Mouse (Mus musculus): ENCODE data around the gene Gnb1. TPM values are rescaled to one million over a fixed set of nuclear protein-coding genes. Genes with fewer than 3 reads are reported as not detected.
A peak's percentile ranks its signal among the peaks of the same experiment; 100 is the strongest.

The Gnb1 gene
- total RNA-seq, 2 experiments from 2014 or later = 48.8 to 75.8 TPM

GRCm38 (mm10) chr4:155573876-155574275, 82.7 kb downstream of the Gnb1 start:
- no peak for TF ChIP-seq CTCF (IDR thresholded peaks at IDR 0.05)
- no peak overlapping the region for H3K4me3 ChIP-seq
- DNase-seq = no peak
- H3K27ac ChIP-seq = peak overlapping the region; percentile 92
- intact Hi-C loops (cut with DNase I) = no loop called here

GRCm38 (mm10) chr4:155574931-155575330, 83.8 kb downstream of the Gnb1 start:
- DNase-seq = peak; percentile 72
- intact Hi-C loops (cut with DNase I) = no loop called here
- Histone ChIP-seq H3K27ac (peak overlapping the region; percentile 92), H3K4me3 (peak overlapping the region; percentile 38)
- TF ChIP-seq CTCF (IDR thresholded peaks at IDR 0.05) = no peak

- Histone ChIP-seq H3K4me3 (no peak overlapping the region), H3K27ac (peak overlapping the region; percentile 92)
- TF ChIP-seq CTCF (IDR thresholded peaks at IDR 0.05) = no peak
- intact Hi-C loops (cut with DNase I) = no loop called here
- DNase-seq = no peak
Measured at GRCm38 (mm10) chr4:155575521-155575920, 84.4 kb downstream of the Gnb1 start.

GRCm38 (mm10) chr4:155577132-155577531, 86.0 kb downstream of the Gnb1 start:
- intact Hi-C loops (cut with DNase I) = no loop called here
- DNase-seq = peak; percentile 77
- TF ChIP-seq CTCF (IDR thresholded peaks at IDR 0.05) = no peak
- H3K27ac ChIP-seq = peak overlapping the region; percentile 92
- H3K4me3 ChIP-seq = no peak overlapping the region; the same call in 1 of the 2 replicates

GRCm38 (mm10) chr4:155577741-155578140, 86.6 kb downstream of the Gnb1 start:
- intact Hi-C loops (cut with DNase I) = no loop called here
- TF ChIP-seq CTCF (IDR thresholded peaks at IDR 0.05) = no peak
- no peak for DNase-seq
- H3K4me3 ChIP-seq = peak overlapping the region; percentile 43
- H3K27ac ChIP-seq = peak overlapping the region; percentile 92

GRCm38 (mm10) chr4:155578336-155579125, 87.4 kb downstream of the Gnb1 start:
- intact Hi-C loops (cut with DNase I) = no loop called here
- peak; percentile 93 for DNase-seq
- TF ChIP-seq CTCF (IDR thresholded peaks at IDR 0.05) = no peak
- peak overlapping the region; percentile 92 for H3K27ac ChIP-seq
- H3K4me3 ChIP-seq = peak overlapping the region; percentile 43

GRCm38 (mm10) chr4:155580420-155580819, 89.3 kb downstream of the Gnb1 start:
- H3K27ac ChIP-seq = no peak overlapping the region
- TF ChIP-seq CTCF (IDR thresholded peaks at IDR 0.05) = peak; percentile 87
- peak; percentile 66 for DNase-seq
- intact Hi-C loops (cut with DNase I) = loop anchor here (1.0 kb wide), 1 partner anchor 99 kb away; no protein-coding TSS in a partner anchor
- H3K4me3 ChIP-seq = no peak overlapping the region

- H3K4me3 ChIP-seq = no peak overlapping the region
- no peak overlapping the region for H3K27ac ChIP-seq
- DNase-seq = no peak
- intact Hi-C loops (cut with DNase I) = no loop called here
- no peak for TF ChIP-seq CTCF (IDR thresholded peaks at IDR 0.05)
Measured at GRCm38 (mm10) chr4:155582279-155582905, 91.2 kb downstream of the Gnb1 start.

- no peak overlapping the region for H3K4me3 ChIP-seq
- intact Hi-C loops (cut with DNase I) = no loop called here
- H3K27ac ChIP-seq = peak overlapping the region; percentile 2; the same call in 1 of the 2 replicates
- no peak for TF ChIP-seq CTCF (IDR thresholded peaks at IDR 0.05)
- no peak for DNase-seq
Measured at GRCm38 (mm10) chr4:155589356-155589755, 98.2 kb downstream of the Gnb1 start.

GRCm38 (mm10) chr4:155591012-155591719, 100.0 kb downstream of the Gnb1 start:
- DNase-seq = no peak
- intact Hi-C loops (cut with DNase I) = no loop called here

GRCm38 (mm10) chr4:155593780-155594179, 102.6 kb downstream of the Gnb1 start:
- no peak for TF ChIP-seq CTCF (IDR thresholded peaks at IDR 0.05)
- DNase-seq = no peak
- intact Hi-C loops (cut with DNase I) = no loop called here
- H3K27ac ChIP-seq = no peak overlapping the region
- no peak overlapping the region for H3K4me3 ChIP-seq

More at GRCm38 (mm10) chr4:155591012-155591719, 100.0 kb downstream of the Gnb1 start:
- no peak for TF ChIP-seq CTCF (IDR thresholded peaks at IDR 0.05)
- no peak overlapping the region for H3K4me3 ChIP-seq
- H3K27ac ChIP-seq = no peak overlapping the region

GRCm38 (mm10) chr4:155595777-155596176, 104.6 kb downstream of the Gnb1 start:
- no peak overlapping the region for H3K27ac ChIP-seq
- no peak overlapping the region for H3K4me3 ChIP-seq
- TF ChIP-seq CTCF (IDR thresholded peaks at IDR 0.05) = no peak
- DNase-seq = no peak
- intact Hi-C loops (cut with DNase I) = no loop called here

GRCm38 (mm10) chr4:155596606-155597005, 105.4 kb downstream of the Gnb1 start:
- H3K4me3 ChIP-seq = no peak overlapping the region
- intact Hi-C loops (cut with DNase I) = no loop called here
- DNase-seq = no peak
- no peak for TF ChIP-seq CTCF (IDR thresholded peaks at IDR 0.05)
- no peak overlapping the region for H3K27ac ChIP-seq

Measured in gastrocnemius, adult 2 months (tissue).